Mouse (Mus musculus): ENCODE data around the gene Npr2. TPM values are rescaled to one million over a fixed set of nuclear protein-coding genes. Genes with fewer than 3 reads are reported as not detected.

The Npr2 gene
- polyA plus RNA-seq, 1 experiment from 2014 or later = 10.8 TPM

- no peaks in the 10 kb centered on the region for H3K36me3 ChIP-seq (ENCODE audit: control insufficient read depth, insufficient read depth, low read length)
- H3K9me3 ChIP-seq (ENCODE audit: control insufficient read depth, low read length) = no peaks in the 10 kb centered on the region
- H3K4me1 ChIP-seq (ENCODE audit: control insufficient read depth, insufficient read depth, low read depth, low read length) = no peaks in the 10 kb centered on the region
- H3K9ac ChIP-seq (ENCODE audit: low read depth, low read length) = no peak overlapping the region
- H3K4me2 ChIP-seq (ENCODE audit: low read length) = no peak overlapping the region
- 61% methylated on average over 3 of the region's 3 CpGs for WGBS
- no peak for ATAC-seq
- no peaks in the 10 kb centered on the region for H3K27me3 ChIP-seq (replicated peaks; ENCODE audit: control insufficient read depth, insufficient read depth, low read length)
- H3K27ac ChIP-seq (ENCODE audit: low read depth, low read length) = no peak overlapping the region
- H3K4me3 ChIP-seq (ENCODE audit: low read length) = no peak overlapping the region
Observed at GRCm38 (mm10) chr4:43613060-43613730, 18.5 kb upstream of the Npr2 start.

GRCm38 (mm10) chr4:43620146-43620778 is 11.5 kb upstream of the Npr2 start:
- no peak overlapping the region for H3K27ac ChIP-seq (ENCODE audit: low read depth, low read length)
- no peak overlapping the region for H3K9ac ChIP-seq (ENCODE audit: low read depth, low read length)
- no peak for ATAC-seq
- no peak overlapping the region for H3K4me2 ChIP-seq (ENCODE audit: low read length)
- no peaks in the 10 kb centered on the region; the same call in 1 of the 2 replicates for H3K9me3 ChIP-seq (ENCODE audit: control insufficient read depth, low read length)
- H3K4me1 ChIP-seq (ENCODE audit: control insufficient read depth, insufficient read depth, low read depth, low read length) = no peaks in the 10 kb centered on the region
- H3K27me3 ChIP-seq (replicated peaks; ENCODE audit: control insufficient read depth, insufficient read depth, low read length) = no peaks in the 10 kb centered on the region
- no peak overlapping the region for H3K4me3 ChIP-seq (ENCODE audit: low read length)
- H3K36me3 ChIP-seq (ENCODE audit: control insufficient read depth, insufficient read depth, low read length) = no peaks in the 10 kb centered on the region
- WGBS = 89% methylated on average over 4 of the region's 4 CpGs

GRCm38 (mm10) chr4:43629106-43629817 is 2.5 kb upstream of the Npr2 start:
- peak overlapping the region; percentile 33 for H3K4me2 ChIP-seq (ENCODE audit: low read length)
- peaks cover 28% of the 10 kb centered on the region for H3K4me1 ChIP-seq (ENCODE audit: control insufficient read depth, insufficient read depth, low read depth, low read length)
- ATAC-seq = peak; percentile 24; the same call in 1 of the 2 replicates
- H3K27me3 ChIP-seq (replicated peaks; ENCODE audit: control insufficient read depth, insufficient read depth, low read length) = no peaks in the 10 kb centered on the region
- no peak overlapping the region for H3K4me3 ChIP-seq (ENCODE audit: low read length)
- 42% methylated on average over 20 of the region's 20 CpGs for WGBS
- H3K36me3 ChIP-seq (ENCODE audit: control insufficient read depth, insufficient read depth, low read length) = no peaks in the 10 kb centered on the region
- H3K27ac ChIP-seq (ENCODE audit: low read depth, low read length) = no peak overlapping the region
- H3K9me3 ChIP-seq (ENCODE audit: control insufficient read depth, low read length) = no peaks in the 10 kb centered on the region; the same call in 1 of the 2 replicates
- H3K9ac ChIP-seq (ENCODE audit: low read depth, low read length) = no peak overlapping the region

- H3K9ac ChIP-seq (ENCODE audit: low read depth, low read length) = 0 out of 2 replicates have a peak overlapping the region, but pooled peaks have one; percentile 33
- H3K27me3 ChIP-seq (replicated peaks; ENCODE audit: control insufficient read depth, insufficient read depth, low read length) = no peaks in the 10 kb centered on the region
- ATAC-seq = peak; percentile 72
- H3K4me1 ChIP-seq (ENCODE audit: control insufficient read depth, insufficient read depth, low read depth, low read length) = peaks cover 28% of the 10 kb centered on the region
- H3K36me3 ChIP-seq (ENCODE audit: control insufficient read depth, insufficient read depth, low read length) = no peaks in the 10 kb centered on the region
- peak overlapping the region; percentile 44 for H3K4me2 ChIP-seq (ENCODE audit: low read length)
- no peak overlapping the region for H3K4me3 ChIP-seq (ENCODE audit: low read length)
- H3K9me3 ChIP-seq (ENCODE audit: control insufficient read depth, low read length) = no peaks in the 10 kb centered on the region; the same call in 1 of the 2 replicates
- H3K27ac ChIP-seq (ENCODE audit: low read depth, low read length) = peak overlapping the region; percentile 82
- 3% methylated on average over 5 of the region's 5 CpGs for WGBS
Observed at GRCm38 (mm10) chr4:43630030-43630581, 1.6 kb upstream of the Npr2 start.

GRCm38 (mm10) chr4:43630671-43631045 is 1.1 kb upstream of the Npr2 start:
- Histone ChIP-seq H3K9me3 (ENCODE audit: control insufficient read depth, low read length) (no peaks in the 10 kb centered on the region), H3K36me3 (ENCODE audit: control insufficient read depth, insufficient read depth, low read length) (no peaks in the 10 kb centered on the region), H3K9ac (ENCODE audit: low read depth, low read length) (peak overlapping the region; percentile 92; the same call in 1 of the 2 replicates), H3K4me3 (ENCODE audit: low read length) (peak overlapping the region; percentile 64), H3K4me1 (ENCODE audit: control insufficient read depth, insufficient read depth, low read depth, low read length) (peaks cover 28% of the 10 kb centered on the region), H3K4me2 (ENCODE audit: low read length) (peak overlapping the region; percentile 92), H3K27me3 (replicated peaks; ENCODE audit: control insufficient read depth, insufficient read depth, low read length) (no peaks in the 10 kb centered on the region), H3K27ac (ENCODE audit: low read depth, low read length) (peak overlapping the region; percentile 82)
- ATAC-seq = peak; percentile 2; the same call in 1 of the 2 replicates
- WGBS = 12% methylated on average over 5 of the region's 5 CpGs

- WGBS = 38% methylated on average over 41 of the region's 42 CpGs
Observed at GRCm38 (mm10) chr4:43631956-43632920, 503 bp downstream of the Npr2 start.

GRCm38 (mm10) chr4:43633296-43633695 is 1.6 kb downstream of the Npr2 start:
- WGBS = 74% methylated on average over 8 of the region's 8 CpGs
- Histone ChIP-seq H3K4me2 (ENCODE audit: low read length) (no peak overlapping the region; the same call in 1 of the 2 replicates), H3K4me3 (ENCODE audit: low read length) (no peak overlapping the region), H3K27me3 (replicated peaks; ENCODE audit: control insufficient read depth, insufficient read depth, low read length) (no peaks in the 10 kb centered on the region), H3K4me1 (ENCODE audit: control insufficient read depth, insufficient read depth, low read depth, low read length) (peaks cover 28% of the 10 kb centered on the region), H3K36me3 (ENCODE audit: control insufficient read depth, insufficient read depth, low read length) (no peaks in the 10 kb centered on the region), H3K27ac (ENCODE audit: low read depth, low read length) (no peak overlapping the region), H3K9ac (ENCODE audit: low read depth, low read length) (no peak overlapping the region), H3K9me3 (ENCODE audit: control insufficient read depth, low read length) (no peaks in the 10 kb centered on the region)
- ATAC-seq = no peak

More at GRCm38 (mm10) chr4:43631956-43632920, 503 bp downstream of the Npr2 start:
- Histone ChIP-seq H3K4me2 (ENCODE audit: low read length) (peak overlapping the region; percentile 92), H3K27ac (ENCODE audit: low read depth, low read length) (peak overlapping the region; percentile 82), H3K9ac (ENCODE audit: low read depth, low read length) (peak overlapping the region; percentile 92), H3K27me3 (replicated peaks; ENCODE audit: control insufficient read depth, insufficient read depth, low read length) (no peaks in the 10 kb centered on the region), H3K36me3 (ENCODE audit: control insufficient read depth, insufficient read depth, low read length) (no peaks in the 10 kb centered on the region), H3K9me3 (ENCODE audit: control insufficient read depth, low read length) (no peaks in the 10 kb centered on the region), H3K4me3 (ENCODE audit: low read length) (peak overlapping the region; percentile 64), H3K4me1 (ENCODE audit: control insufficient read depth, insufficient read depth, low read depth, low read length) (peaks cover 28% of the 10 kb centered on the region)
- ATAC-seq = peak; percentile 15; the same call in 1 of the 2 replicates

GRCm38 (mm10) chr4:43633736-43634135 is 2.0 kb downstream of the Npr2 start:
- Histone ChIP-seq H3K27me3 (replicated peaks; ENCODE audit: control insufficient read depth, insufficient read depth, low read length) (no peaks in the 10 kb centered on the region), H3K36me3 (ENCODE audit: control insufficient read depth, insufficient read depth, low read length) (no peaks in the 10 kb centered on the region), H3K4me2 (ENCODE audit: low read length) (no peak overlapping the region), H3K9ac (ENCODE audit: low read depth, low read length) (no peak overlapping the region), H3K4me1 (ENCODE audit: control insufficient read depth, insufficient read depth, low read depth, low read length) (peaks cover 28% of the 10 kb centered on the region), H3K27ac (ENCODE audit: low read depth, low read length) (no peak overlapping the region), H3K9me3 (ENCODE audit: control insufficient read depth, low read length) (no peaks in the 10 kb centered on the region), H3K4me3 (ENCODE audit: low read length) (no peak overlapping the region)
- 91% methylated on average over 2 of the region's 2 CpGs for WGBS
- ATAC-seq = no peak

Measured in hindbrain, embryonic 16.5 days (tissue).